Mouse (Mus musculus): Measurements from ENCODE around the gene 1700084M14Rik.
"Not testable (repeated sequence)": the region's sequence is repeated elsewhere in the genome, so short reads cannot be mapped to it uniquely, and the experiment has no call there.

1700084M14Rik gene

DNA sequence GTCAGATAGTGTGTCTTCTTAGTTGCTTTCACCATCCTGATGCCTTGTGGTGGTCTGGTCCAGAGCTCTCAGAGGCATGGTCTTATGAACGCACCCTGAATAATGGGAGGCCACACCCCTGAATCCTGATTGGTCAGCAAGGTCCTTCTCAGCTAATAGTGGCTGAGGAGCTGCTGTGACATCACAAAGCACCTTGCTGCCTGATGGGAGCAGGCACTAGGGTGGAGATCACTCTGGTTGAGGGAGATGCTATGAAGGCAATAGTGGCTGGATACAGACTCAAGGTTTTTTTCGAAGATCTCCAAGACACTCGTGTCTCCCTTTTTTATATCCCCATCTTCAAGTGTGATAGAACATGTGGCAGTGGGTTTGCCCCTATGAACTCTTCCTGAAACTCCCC lies at the start of gene 1700084M14Rik:
TSS of gene 1700084M14Rik (minus strand) at position 101 of the 400 bp plus-strand sequence.
- DNase-seq = not testable (repeated sequence)

Data from right cerebral cortex, postnatal 14 days (tissue).